Mouse (Mus musculus) cortical plate, adult 2 months (tissue): ENCODE measurements at regions not wholly inside any gene's neighbourhood (a gene's known extent, or its start where the extent isn't known, plus 50 kb on each side); places are given as distances from the start of the nearest gene placed in this dataset.

Source experiments
- H3K27ac ChIP-seq: fragments of 200-500 bp; 2 replicates; pipeline ENCODE4 v1.5.1; 2012; ENCODE audit warnings: low read length, control low read depth, inconsistent platforms; ENCODE audit not compliant: insufficient read depth
- H3K4me1 ChIP-seq: fragments of 200-500 bp; 2 replicates; pipeline ENCODE4 v1.6.1; 2011; ENCODE audit warnings: low read length; ENCODE audit not compliant: control insufficient read depth, insufficient read depth
- H3K4me3 ChIP-seq: fragments of 200-500 bp; 2 replicates; pipeline ENCODE4 v1.5.1; 2011; ENCODE audit warnings: mild to moderate bottlenecking, low read length, control low read depth; ENCODE audit not compliant: insufficient read depth
- CTCF ChIP-seq: fragments of 200-500 bp; IDR thresholded peaks from 2 replicates; pipeline ENCODE4 v1.5.1; 2011; ENCODE audit warnings: mild to moderate bottlenecking, control low read depth, low read length; ENCODE audit not compliant: insufficient read depth; ENCODE audit errors: extremely low read depth
- POLR2A ChIP-seq: fragments of 200-500 bp; IDR thresholded peaks from 2 replicates; pipeline ENCODE4 v1.6.1; 2011; ENCODE audit warnings: mild to moderate bottlenecking, low read length, control low read depth; ENCODE audit not compliant: insufficient read depth; ENCODE audit errors: extremely low read depth

GRCm38 (mm10) chr14:72806598-72806997 lies 96.8 kb upstream of the Fndc3a start:
- Histone ChIP-seq H3K4me1 (no peaks in the 10 kb centered on the region), H3K27ac (no peak overlapping the region), H3K4me3 (no peak overlapping the region)
- TF ChIP-seq POLR2A (no peak), CTCF (no peak)

DNA sequence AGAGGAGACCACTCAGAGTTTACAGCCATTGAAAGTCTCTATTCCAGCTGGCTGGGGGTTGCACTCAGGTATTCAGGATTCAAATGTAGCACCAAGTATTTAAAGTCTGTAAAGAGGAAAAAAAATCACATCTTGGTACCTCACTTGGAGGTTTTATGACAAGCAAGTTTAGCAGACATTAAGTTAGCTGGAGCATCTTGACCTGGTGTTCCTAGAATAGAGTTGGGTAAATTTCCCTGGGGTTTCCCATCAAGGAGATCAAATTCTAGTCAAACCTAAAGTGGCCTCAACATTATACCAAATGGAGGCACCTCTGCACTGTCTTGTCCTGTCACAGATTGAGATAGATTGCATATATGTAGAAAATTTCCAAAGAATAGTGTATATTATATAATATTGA lies 93.8 kb upstream of the Fndc3a start:
- H3K4me3 ChIP-seq: no peak overlapping the region
- TF ChIP-seq POLR2A: no peak
- no peak for TF ChIP-seq CTCF

GRCm38 (mm10) chr14:72790654-72791053 lies 80.9 kb upstream of the Fndc3a start:
- H3K4me3 ChIP-seq: no peak overlapping the region
- H3K4me1 ChIP-seq: no peaks in the 10 kb centered on the region
- H3K27ac ChIP-seq: no peak overlapping the region
- TF ChIP-seq CTCF: no peak
- no peak for TF ChIP-seq POLR2A

More for the DNA sequence above, 93.8 kb upstream of the Fndc3a start:
- H3K4me1 ChIP-seq: no peaks in the 10 kb centered on the region
- H3K27ac ChIP-seq: no peak overlapping the region

DNA sequence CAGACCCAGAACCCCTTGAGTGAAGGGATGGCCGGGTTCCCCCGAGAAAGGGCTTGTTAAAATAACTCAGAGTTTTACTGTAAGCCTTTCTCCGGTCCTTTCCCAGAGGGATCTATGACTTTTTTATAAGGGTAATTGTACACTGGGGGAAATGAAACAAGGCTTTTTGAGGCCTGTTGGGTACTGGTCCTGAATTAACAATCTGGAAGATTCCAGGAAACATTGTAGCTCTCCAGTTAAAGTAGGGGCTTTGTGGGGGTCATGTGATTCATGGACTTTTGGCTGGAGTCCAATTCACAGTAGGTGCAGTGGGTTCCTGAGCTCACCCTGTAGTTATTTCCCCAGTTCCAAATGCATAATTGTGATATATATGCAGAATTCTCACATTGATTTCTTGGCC lies 77.1 kb upstream of the Fndc3a start:
- TF ChIP-seq CTCF (no peak), POLR2A (no peak)

GRCm38 (mm10) chr14:72783248-72783647 lies 73.4 kb upstream of the Fndc3a start:
- no peak overlapping the region for H3K4me3 ChIP-seq
- TF ChIP-seq CTCF: no peak
- no peak for TF ChIP-seq POLR2A
- H3K27ac ChIP-seq: no peak overlapping the region
- H3K4me1 ChIP-seq: no peaks in the 10 kb centered on the region

More for the DNA sequence above, 77.1 kb upstream of the Fndc3a start:
- H3K4me3 ChIP-seq: no peak overlapping the region
- no peaks in the 10 kb centered on the region for H3K4me1 ChIP-seq
- no peak overlapping the region for H3K27ac ChIP-seq

GRCm38 (mm10) chr14:72779446-72779845 lies 69.6 kb upstream of the Fndc3a start:
- Histone ChIP-seq H3K27ac (no peak overlapping the region), H3K4me3 (no peak overlapping the region), H3K4me1 (no peaks in the 10 kb centered on the region)
- TF ChIP-seq CTCF (no peak), POLR2A (no peak)

DNA sequence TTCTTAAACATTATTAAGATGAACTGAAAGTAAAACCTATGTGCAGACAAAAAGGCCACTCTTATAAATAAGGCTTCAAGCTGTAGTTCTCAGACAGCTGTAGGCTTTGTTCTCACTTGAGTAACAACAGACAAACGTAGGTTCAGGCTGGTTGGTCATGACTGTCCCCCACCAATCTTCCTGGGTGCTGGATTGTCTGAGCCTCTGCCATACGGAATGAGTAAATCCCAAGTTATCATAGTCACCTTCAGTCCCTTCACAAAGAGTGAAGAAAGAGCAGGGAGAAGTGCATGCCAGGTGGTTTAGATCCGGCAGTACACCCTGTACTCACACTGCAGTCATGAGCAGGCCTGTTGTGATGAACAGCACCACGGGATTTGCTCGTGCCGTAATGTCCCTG lies 69.0 kb upstream of the Fndc3a start:
- TF ChIP-seq POLR2A: no peak
- TF ChIP-seq CTCF: no peak
- Histone ChIP-seq H3K4me3 (no peak overlapping the region), H3K4me1 (no peaks in the 10 kb centered on the region), H3K27ac (no peak overlapping the region)

GRCm38 (mm10) chr14:72777927-72778560 lies 68.2 kb upstream of the Fndc3a start:
- H3K4me3 ChIP-seq: no peak overlapping the region
- TF ChIP-seq CTCF: no peak
- no peak for TF ChIP-seq POLR2A
- H3K4me1 ChIP-seq: no peaks in the 10 kb centered on the region
- H3K27ac ChIP-seq: no peak overlapping the region

GRCm38 (mm10) chr14:72770237-72770636 lies 60.4 kb upstream of the Fndc3a start:
- no peak overlapping the region for H3K27ac ChIP-seq
- no peak overlapping the region for H3K4me3 ChIP-seq
- no peaks in the 10 kb centered on the region for H3K4me1 ChIP-seq
- TF ChIP-seq CTCF (no peak), POLR2A (no peak)

DNA sequence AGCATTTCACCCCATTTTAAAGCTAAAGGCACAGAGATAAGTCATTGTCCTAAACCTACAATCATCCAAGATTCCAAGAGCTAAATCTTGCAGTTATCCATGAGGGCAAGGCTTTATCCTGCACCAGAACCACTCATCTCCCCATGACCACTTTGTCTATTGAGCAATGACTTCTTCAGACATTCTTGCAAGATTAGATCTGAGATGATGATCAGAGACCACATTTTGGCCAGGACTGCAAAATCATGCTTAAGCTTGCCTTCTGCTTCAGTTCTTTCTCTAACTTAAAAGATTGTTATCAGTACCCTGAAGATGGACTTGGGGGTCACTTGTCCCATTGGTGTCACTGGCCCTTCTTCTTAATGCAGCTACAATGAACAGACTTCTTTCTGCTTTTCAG lies 50.3 kb upstream of the Fndc3a start:
- Histone ChIP-seq H3K4me1 (no peaks in the 10 kb centered on the region), H3K27ac (no peak overlapping the region), H3K4me3 (no peak overlapping the region)
- TF ChIP-seq CTCF (no peak), POLR2A (no peak)
